Mouse (Mus musculus) liver, embryonic 14.5 days (tissue): ENCODE results near the gene Prpf40a. TPM values are rescaled to one million over a fixed set of nuclear protein-coding genes. Genes with fewer than 3 reads are reported as not detected.

Source experiments
- ATAC-seq: fragments of 200-750 bp; cut with Nextera tagmentation; 2 replicates; pipeline ENCODE4 v1.8.0; 2017; ENCODE audit warnings: moderate number of reproducible peaks, mild to moderate bottlenecking, moderate library complexity; ENCODE audit not compliant: insufficient read depth
- DNase-seq, 3 experiments: peaks; one replicate each; pipeline ENCODE4 v3.0.0-alpha.2; 2012 to 2013; ENCODE audit warnings: low read depth in 3 of 3, low spot score in 3 of 3
- H3K27ac ChIP-seq: fragments of 300-500 bp; sonication (generic); 2 replicates; pipeline ENCODE4 v1.5.1; 2014; ENCODE audit warnings: moderate library complexity, mild to moderate bottlenecking, control low read depth, inconsistent platforms
- H3K27me3 ChIP-seq: fragments of 300-500 bp; sonication (generic); 2 replicates; pipeline ENCODE4 v1.6.1; 2014; ENCODE audit warnings: mild to moderate bottlenecking, low read length, moderate library complexity; ENCODE audit not compliant: control insufficient read depth, insufficient read depth
- H3K36me3 ChIP-seq: fragments of 300-500 bp; sonication (generic); replicated peaks from 2 replicates; pipeline ENCODE4 v1.6.1; 2014; ENCODE audit warnings: low read depth; ENCODE audit not compliant: control insufficient read depth, insufficient read depth
- H3K4me1 ChIP-seq, 2 experiments: fragments of 200-500 bp in 1 of 2; fragments of 300-500 bp in 1 of 2; sonication (generic) in 1 of 2; replicated peaks; 2 replicates each; pipeline ENCODE4 v1.6.1; 2012 to 2014; ENCODE audit warnings: antibody characterized with exemption in 1 of 2, inconsistent platforms in 1 of 2, low read length in 1 of 2; ENCODE audit not compliant: control insufficient read depth in 2 of 2, insufficient read depth in 2 of 2
- H3K4me2 ChIP-seq: fragments of 300-500 bp; sonication (generic); 2 replicates; pipeline ENCODE4 v1.6.1; 2014; ENCODE audit warnings: low read depth, mild to moderate bottlenecking, control low read depth, moderate library complexity
- H3K4me3 ChIP-seq, 2 experiments: fragments of 200-500 bp in 1 of 2; fragments of 300-500 bp in 1 of 2; sonication (generic) in 1 of 2; 2 replicates each; pipeline ENCODE4 v1.5.1; 2012 to 2014; ENCODE audit warnings: low read depth in 2 of 2, low read length in 2 of 2, mild to moderate bottlenecking in 2 of 2, control low read depth in 1 of 2, inconsistent platforms in 1 of 2, moderate library complexity in 1 of 2; ENCODE audit not compliant: insufficient read depth in 1 of 2
- H3K9ac ChIP-seq: fragments of 300-500 bp; sonication (generic); replicated peaks from 2 replicates; pipeline ENCODE4 v1.6.1; 2014; ENCODE audit warnings: mild to moderate bottlenecking, control low read depth, moderate library complexity
- H3K9me3 ChIP-seq: fragments of 300-500 bp; sonication (generic); 2 replicates; pipeline ENCODE4 v1.6.1; 2016; ENCODE audit warnings: low read length, mixed read lengths; ENCODE audit not compliant: control insufficient read depth
- CTCF ChIP-seq: IDR thresholded peaks from 2 replicates; pipeline ENCODE4 v1.5.1; 2016; ENCODE audit warnings: antibody characterized with exemption, low read depth, control low read depth
- EP300 ChIP-seq: IDR thresholded peaks from 2 replicates; pipeline ENCODE4 v1.6.1; 2016; ENCODE audit warnings: antibody characterized with exemption, low read depth
- WGBS: fragments of 180-500 bp; shearing (Covaris S2); extraction: QIAGEN DNeasy Blood & Tissue Kit; methylation state at CpG from one replicate; pipeline ENCODE4 v1.1.7; 2014; ENCODE audit not compliant: insufficient replicate concordance; 5-methylcytosine and 5-hydroxymethylcytosine counted together
- polyA plus RNA-seq, 2 experiments: library from polyadenylated mRNA; depleted of rRNA in 1 of 2; stranded (reverse) in 1 of 2; unstranded in 1 of 2; fragments of >200 nt; fragmentation: Nextera tagmentation in 1 of 2; extraction: Ambion mirVana in 1 of 2; gene quantifications; 2 replicates each; pipeline versions ENCODE4 v1.2.1 to v1.2.3; 2012 to 2014

Gene Prpf40a
- polyA plus RNA-seq, 2 experiments, result 11.0 to 76.3 TPM

GRCm38 (mm10) chr2:53095489-53095888 lies 95.6 kb downstream of the Prpf40a start:
- 56% methylated on average over 3 of the region's 3 CpGs for WGBS
- no peak for TF ChIP-seq EP300
- no peak for TF ChIP-seq CTCF

GRCm38 (mm10) chr2:53095031-53095430 lies 96.1 kb downstream of the Prpf40a start:
- no peak overlapping the region for H3K4me2 ChIP-seq
- H3K9ac ChIP-seq, result no peak overlapping the region
- H3K27ac ChIP-seq, result no peak overlapping the region
- H3K27me3 ChIP-seq, result no peaks in the 10 kb centered on the region
- H3K9me3 ChIP-seq, result no peaks in the 10 kb centered on the region
- H3K4me3 ChIP-seq, result no peak overlapping the region
- ATAC-seq (no peak), DNase-seq (no peak)
- TF ChIP-seq EP300 (no peak), CTCF (no peak)
- whole genome bisulfite sequencing, result 56% methylated on average over 9 of the region's 9 CpGs
- H3K36me3 ChIP-seq, result no peaks in the 10 kb centered on the region
- H3K4me1 ChIP-seq, result no peaks in the 10 kb centered on the region

More at GRCm38 (mm10) chr2:53095489-53095888, 95.6 kb downstream of the Prpf40a start:
- no peak overlapping the region for H3K9ac ChIP-seq
- no peak overlapping the region for H3K4me2 ChIP-seq
- DNase-seq, result no peak
- ATAC-seq, result no peak
- H3K9me3 ChIP-seq, result no peaks in the 10 kb centered on the region
- H3K4me1 ChIP-seq, result no peaks in the 10 kb centered on the region
- no peaks in the 10 kb centered on the region for H3K27me3 ChIP-seq
- H3K4me3 ChIP-seq, result no peak overlapping the region
- H3K27ac ChIP-seq, result no peak overlapping the region
- no peaks in the 10 kb centered on the region for H3K36me3 ChIP-seq

- H3K9ac ChIP-seq, result no peak overlapping the region
Observed at GRCm38 (mm10) chr2:53088744-53089143, 102.3 kb downstream of the Prpf40a start.

GRCm38 (mm10) chr2:53085617-53086202 lies 105.4 kb downstream of the Prpf40a start:
- Histone ChIP-seq H3K4me1 (no peaks in the 10 kb centered on the region), H3K27me3 (no peaks in the 10 kb centered on the region), H3K27ac (no peak overlapping the region), H3K9ac (no peak overlapping the region), H3K36me3 (no peaks in the 10 kb centered on the region), H3K4me3 (no peak overlapping the region), H3K9me3 (no peaks in the 10 kb centered on the region), H3K4me2 (no peak overlapping the region)
- 33% methylated on average over 9 of the region's 9 CpGs for WGBS
- TF ChIP-seq CTCF, result peak; percentile 51
- TF ChIP-seq EP300, result no peak
- DNase-seq, result peak in 2 of 3 experiments; percentile 1 to 3
- ATAC-seq, result no peak

More at GRCm38 (mm10) chr2:53088744-53089143, 102.3 kb downstream of the Prpf40a start:
- WGBS, result 48% methylated on average over 3 of the region's 3 CpGs
- no peaks in the 10 kb centered on the region for H3K36me3 ChIP-seq
- no peaks in the 10 kb centered on the region for H3K9me3 ChIP-seq
- H3K4me3 ChIP-seq, result no peak overlapping the region
- no peaks in the 10 kb centered on the region for H3K27me3 ChIP-seq
- TF ChIP-seq EP300, result no peak
- no peak for TF ChIP-seq CTCF
- H3K4me1 ChIP-seq, result no peaks in the 10 kb centered on the region
- DNase-seq (no peak), ATAC-seq (no peak)
- H3K27ac ChIP-seq, result no peak overlapping the region
- no peak overlapping the region for H3K4me2 ChIP-seq

Other genes starting within 250 kb of the Prpf40a start
- gene Arl6ip6, start 442 bp upstream of the Prpf40a start, polyA plus RNA-seq (2012; rRNA removed), result 16.5 and 19.4 TPM in 2 replicates
- gene Arl6ip6, start 442 bp upstream of the Prpf40a start, polyA plus RNA-seq (2014; fragmentation: Nextera tagmentation; extraction: Ambion mirVana), result 27.5 and 32.9 TPM in 2 replicates